Mouse (Mus musculus) c-Kit-positive CD71-negative TER-119-negative erythroid progenitor cells, embryonic 14.5 days (primary cell): Measurements from ENCODE around the gene Olfr434.
"Not testable (repeated sequence)": the region's sequence is repeated elsewhere in the genome, so short reads cannot be mapped to it uniquely, and the experiment has no call there.

Experiments
- DNase-seq: peaks from one replicate; pipeline ENCODE4 v3.0.0-alpha.2; 2013; ENCODE audit warnings: low read depth

Gene Olfr434

GRCm38 (mm10) chr6:43212873-43213272 lies at the start of gene Olfr434:
TSS of gene Olfr434 (plus strand) at chr6:43213021.
- not testable (repeated sequence) for DNase-seq

GRCm38 (mm10) chr6:43167246-43167645 lies 45.6 kb upstream of the Olfr434 start:
- DNase-seq = no peak

- no peak for DNase-seq
Measured at GRCm38 (mm10) chr6:43171840-43172239, 41.0 kb upstream of the Olfr434 start, which contains the start of gene Olfr13. TSS of gene Olfr13 (plus strand) at chr6:43172140.

GRCm38 (mm10) chr6:43178129-43178528 lies 34.7 kb upstream of the Olfr434 start:
- DNase-seq = no peak

- DNase-seq = no peak
Measured at GRCm38 (mm10) chr6:43178584-43179501, 34.0 kb upstream of the Olfr434 start.

DNA sequence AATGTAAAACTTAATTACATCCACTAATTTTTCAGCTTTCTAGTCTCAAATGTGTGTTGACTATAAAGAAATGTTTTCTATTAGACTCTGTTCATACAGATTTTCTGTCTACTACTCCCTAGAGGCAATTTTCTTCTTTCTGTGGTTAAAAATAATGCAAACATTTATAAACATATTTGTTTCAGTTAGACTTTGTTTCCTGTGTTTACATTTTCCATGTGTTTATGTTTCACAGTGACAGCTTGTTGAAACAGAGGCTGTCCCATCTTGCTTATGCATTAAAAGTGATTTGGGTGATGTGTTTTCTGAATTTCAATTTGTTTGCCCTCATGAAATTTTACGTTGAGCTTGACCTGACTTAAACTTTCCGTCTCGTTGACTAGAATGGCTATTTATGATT lies 21.8 kb upstream of the Olfr434 start:
- no peak for DNase-seq

GRCm38 (mm10) chr6:43196781-43197180 lies 16.0 kb upstream of the Olfr434 start, which contains the start of gene Olfr435:
TSS of gene Olfr435 (plus strand) at chr6:43197146.
- DNase-seq = no peak

- no peak for DNase-seq
Measured at GRCm38 (mm10) chr6:43198094-43198493, 14.7 kb upstream of the Olfr434 start.

GRCm38 (mm10) chr6:43202786-43203185 lies 10.0 kb upstream of the Olfr434 start:
- DNase-seq = no peak

- no peak for DNase-seq
Measured at GRCm38 (mm10) chr6:43205355-43205754, 7.5 kb upstream of the Olfr434 start.

GRCm38 (mm10) chr6:43231255-43231654 lies 18.4 kb downstream of the Olfr434 start, which contains the start of gene Olfr47:
TSS of gene Olfr47 (plus strand) at chr6:43231529.
- not testable (repeated sequence) for DNase-seq

DNA sequence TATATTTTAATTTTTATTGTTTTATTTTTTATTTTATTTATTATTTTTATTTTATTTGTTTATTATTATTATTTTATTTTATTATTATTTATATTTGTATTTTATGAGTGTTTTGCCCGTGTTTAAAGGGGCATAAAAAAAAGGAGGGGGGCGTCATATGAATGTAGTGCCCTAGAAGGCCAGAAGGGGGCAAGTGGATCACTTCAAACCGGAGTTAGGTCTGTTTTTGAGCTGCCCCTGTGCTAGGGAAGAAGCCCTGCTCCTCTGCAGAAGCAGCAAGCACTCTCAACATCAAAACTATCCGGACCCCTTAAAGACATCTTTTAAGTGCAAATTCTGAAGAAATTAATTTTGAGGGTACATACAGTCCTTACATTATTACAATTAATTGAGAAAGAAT lies 29.2 kb downstream of the Olfr434 start:
- DNase-seq = no peak

DNA sequence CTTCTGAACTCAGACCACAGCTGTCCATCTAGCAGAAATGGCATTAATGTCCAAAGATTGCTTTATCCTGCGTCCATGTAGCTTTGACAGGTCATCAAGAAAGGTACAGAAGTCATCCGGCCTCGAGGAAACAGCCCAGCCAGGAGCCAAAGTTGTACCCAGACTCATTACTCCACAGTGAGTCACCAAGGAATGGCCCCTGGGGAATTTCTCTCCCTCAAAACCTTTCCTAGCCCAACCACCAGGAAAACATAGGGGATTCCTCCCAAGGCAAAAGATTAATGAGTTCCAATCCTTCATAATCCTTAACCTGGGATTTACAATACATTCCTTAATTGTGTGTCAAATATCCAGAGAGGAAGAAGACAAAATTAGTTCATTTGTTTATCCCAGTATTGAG lies 34.6 kb downstream of the Olfr434 start:
- no peak for DNase-seq

- DNase-seq = no peak
Measured at GRCm38 (mm10) chr6:43252994-43253393, 40.2 kb downstream of the Olfr434 start.

DNA sequence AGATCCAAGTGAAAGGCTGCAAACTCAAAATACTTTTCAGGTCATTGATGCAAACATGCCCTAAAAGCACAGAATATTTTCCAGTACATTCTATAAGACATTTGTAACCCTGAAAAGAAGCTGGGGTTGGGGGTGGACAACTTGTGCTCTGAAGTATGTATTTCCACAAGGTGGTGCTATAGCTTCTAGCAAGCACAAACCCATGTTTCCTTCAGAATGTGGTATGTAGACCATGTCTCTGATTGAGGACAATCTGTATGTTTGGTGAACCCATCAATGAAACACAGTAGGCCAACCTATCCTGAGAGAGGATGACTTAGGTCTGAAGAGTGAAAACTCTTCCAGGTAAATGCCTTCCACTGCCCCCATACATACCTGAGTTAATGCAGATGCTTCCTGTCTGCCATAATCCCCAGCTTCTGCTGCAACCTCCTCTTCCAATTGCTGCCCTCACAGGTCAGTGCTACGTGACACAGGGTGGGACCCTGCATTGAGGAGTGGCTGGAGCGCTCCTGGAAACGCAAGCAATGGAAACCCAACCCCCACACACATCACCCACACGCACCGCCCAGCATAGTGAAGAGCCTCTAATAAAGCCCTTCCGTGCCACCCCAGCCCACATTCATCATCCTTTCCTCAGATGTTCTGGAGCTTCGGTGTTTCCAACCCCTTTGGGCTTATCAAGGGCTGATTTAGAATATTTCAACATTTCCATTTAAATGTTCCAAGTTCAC lies 41.5 kb downstream of the Olfr434 start:
- DNase-seq = no peak

DNA sequence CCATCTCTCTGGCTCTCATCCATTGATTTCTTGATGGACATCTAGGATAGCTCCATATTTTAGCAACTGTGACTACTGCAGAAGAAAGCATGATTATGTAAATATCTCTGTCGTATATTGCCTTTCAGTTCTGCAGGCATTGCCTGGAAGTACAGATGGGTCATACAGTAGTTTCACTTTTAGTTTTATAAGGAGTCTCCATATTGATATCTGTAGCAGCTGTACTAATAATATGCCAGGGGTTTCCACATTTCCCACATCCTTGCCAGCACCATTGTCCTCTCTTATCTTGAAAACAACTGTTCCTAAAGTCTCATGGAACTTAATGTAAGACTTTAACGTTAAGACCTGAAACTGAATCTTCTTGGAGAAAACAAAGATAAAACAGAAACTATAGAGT lies 47.9 kb downstream of the Olfr434 start:
- DNase-seq = no peak

GRCm38 (mm10) chr6:43265363-43266041 lies 52.7 kb downstream of the Olfr434 start, which contains the start of gene Arhgef5:
TSS of gene Arhgef5 (plus strand) at chr6:43265582.
- no peak for DNase-seq

DNA sequence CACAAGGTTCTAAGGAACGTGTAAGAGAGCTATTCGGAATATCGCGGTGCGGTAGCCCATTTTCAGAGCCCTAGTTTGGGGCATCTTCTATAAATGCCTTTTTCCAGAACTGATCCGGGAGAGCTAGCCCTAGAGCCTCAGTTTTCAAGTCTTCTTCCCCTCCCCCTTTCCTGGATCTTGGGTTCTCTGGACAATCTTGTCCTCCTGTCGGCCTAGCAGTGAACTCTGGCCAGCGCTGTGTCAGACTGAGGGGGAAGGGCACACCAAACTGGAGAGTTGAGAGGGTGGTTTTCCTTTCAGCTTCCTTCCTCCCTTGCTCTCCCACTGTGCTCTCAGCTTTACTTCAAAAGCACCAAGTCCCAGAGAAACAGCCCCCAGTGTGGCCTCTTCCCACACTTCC lies 53.5 kb downstream of the Olfr434 start:
- no peak for DNase-seq
